Mouse (Mus musculus) E14TG2a.4 (cell line): ENCODE data around the gene Setdb1.

Source experiments
- CTCF ChIP-seq: conservative IDR thresholded peaks from 2 replicates; pipeline ENCODE4 v1.5.1; 2014; ENCODE audit warnings: low read length
- NANOG ChIP-seq: IDR thresholded peaks from 2 replicates; pipeline ENCODE4 v1.6.1; 2014; ENCODE audit warnings: borderline replicate concordance, low read length, mixed read lengths
- POU5F1 ChIP-seq: IDR thresholded peaks from 2 replicates; pipeline ENCODE4 v1.6.1; 2014; ENCODE audit warnings: low read length, borderline replicate concordance

DNA sequence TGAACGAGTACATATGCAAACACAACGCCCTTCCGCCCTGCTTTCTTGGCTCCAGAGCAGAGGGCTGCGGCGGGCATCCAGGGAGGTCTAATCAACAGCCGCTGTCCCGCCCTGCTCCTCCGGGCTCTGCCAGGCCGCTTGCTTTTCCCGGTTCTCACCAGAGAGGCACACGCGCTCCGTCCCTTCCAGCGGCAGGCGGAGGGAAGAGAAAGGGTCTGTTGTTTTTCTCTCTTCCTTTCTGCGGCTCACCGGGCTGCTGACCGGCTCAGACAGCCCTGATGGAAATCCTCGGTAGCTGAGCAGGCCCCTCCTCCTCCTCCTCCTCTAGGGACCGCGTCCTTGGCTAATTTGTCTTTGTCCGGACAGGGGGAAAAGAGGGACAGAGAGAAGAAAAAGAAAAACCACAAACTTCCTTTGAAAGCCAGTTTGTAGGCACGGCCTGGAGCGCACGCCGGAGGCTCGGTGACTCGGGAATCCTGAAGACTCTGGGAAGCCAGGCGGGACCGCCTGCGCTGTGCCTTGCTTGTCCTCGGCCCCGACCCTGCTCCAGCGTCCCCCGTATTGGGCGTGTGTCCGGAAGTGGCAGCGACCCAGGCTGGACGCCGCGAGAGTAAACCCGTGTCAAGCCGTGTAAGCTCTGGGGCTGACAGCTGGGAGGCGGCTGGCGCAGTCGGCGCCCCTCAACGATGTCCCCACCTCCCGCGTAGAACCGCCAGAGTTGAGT, 74.0 kb downstream of the Setdb1 start:
- no peak for TF ChIP-seq CTCF
- TF ChIP-seq NANOG, result no peak
- TF ChIP-seq POU5F1, result no peak
